Mouse (Mus musculus) heart, postnatal 10 days (tissue): ENCODE data around the gene Cacng5. TPM values are rescaled to one million over a fixed set of nuclear protein-coding genes. Genes with fewer than 3 reads are reported as not detected.
A peak's percentile ranks its signal among the peaks of the same experiment; 100 is the strongest.

Experiments
- DNase-seq, 2 experiments: peaks; one replicate each; pipeline ENCODE4 v3.0.0; 2021
- intact Hi-C: fragments of 180-260 bp; cut with DNase I; formaldehyde crosslinking; loops from one replicate; pipeline ENCODE4 v1.15.1; 2025
- total RNA-seq, 2 experiments: library from RNA; stranded (reverse); gene quantifications; 2 replicates each; pipeline ENCODE4 v1.2.3; 2021

The Cacng5 gene
- total RNA-seq, 2 experiments from 2014 or later: 0.12 to 0.14 TPM

DNA sequence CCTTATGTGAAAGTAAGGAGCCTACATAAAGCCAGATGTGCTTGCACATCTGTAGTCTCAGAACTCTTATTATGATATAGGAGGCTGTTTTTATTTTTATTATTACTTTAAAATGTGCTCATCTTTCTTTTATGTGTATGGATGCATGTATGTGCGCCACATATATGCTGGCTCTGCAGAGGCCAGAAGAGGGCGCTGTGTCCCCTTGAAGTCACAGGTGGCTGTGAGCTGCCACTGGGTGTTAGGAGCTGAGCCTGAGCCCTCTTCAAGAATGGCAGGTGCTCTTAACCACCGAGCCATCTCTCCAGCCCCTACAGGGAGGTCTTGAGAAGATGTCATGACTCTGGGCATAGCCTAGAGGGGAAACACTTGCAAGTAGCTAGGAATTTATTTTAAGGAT, 23.5 kb downstream of the Cacng5 start:
- no peak for DNase-seq
- intact Hi-C loops: no loop called here

DNA sequence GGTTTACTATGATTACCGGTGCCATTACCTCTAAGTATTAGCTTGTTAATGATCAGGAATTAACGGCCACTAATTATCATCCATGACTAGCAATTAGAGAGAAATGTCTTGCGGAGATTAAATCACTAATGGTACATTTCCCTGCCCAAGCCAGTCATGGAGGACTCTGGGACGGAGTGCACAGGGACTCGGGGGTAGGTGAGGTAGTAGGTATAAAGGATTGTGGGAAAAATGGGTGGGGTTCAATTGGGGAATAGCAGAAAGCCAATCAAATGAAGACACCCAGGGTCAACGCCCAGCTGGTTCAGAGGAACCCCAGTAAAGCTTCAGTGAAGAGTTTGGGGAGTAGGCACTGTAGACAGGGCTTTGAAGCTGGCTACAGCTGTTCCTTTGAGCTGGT, 27.5 kb downstream of the Cacng5 start:
- intact Hi-C loops: no loop called here

DNA sequence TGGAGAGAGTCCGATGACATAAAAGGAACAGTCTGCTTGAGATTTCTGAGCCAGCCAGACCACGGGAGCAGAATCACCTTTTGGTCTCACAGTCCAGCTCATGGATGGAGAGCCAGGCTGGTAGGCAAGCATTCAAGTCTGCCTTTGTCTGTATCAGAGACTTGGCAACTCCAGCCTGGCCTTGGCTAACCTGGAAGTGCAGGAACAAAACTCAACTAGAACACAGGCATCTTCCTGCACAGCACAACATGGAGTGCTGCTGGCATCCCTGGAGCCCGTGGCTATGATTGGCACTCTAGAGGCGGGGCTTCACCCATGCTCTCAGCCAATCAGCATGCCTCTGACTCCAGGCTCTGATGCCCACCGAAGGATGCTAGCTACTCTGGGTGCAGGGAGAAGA, 38.0 kb downstream of the Cacng5 start:
- intact Hi-C loops: no loop called here
- DNase-seq: no peak

More for the DNA sequence above, 27.5 kb downstream of the Cacng5 start:
- DNase-seq: no peak

DNA sequence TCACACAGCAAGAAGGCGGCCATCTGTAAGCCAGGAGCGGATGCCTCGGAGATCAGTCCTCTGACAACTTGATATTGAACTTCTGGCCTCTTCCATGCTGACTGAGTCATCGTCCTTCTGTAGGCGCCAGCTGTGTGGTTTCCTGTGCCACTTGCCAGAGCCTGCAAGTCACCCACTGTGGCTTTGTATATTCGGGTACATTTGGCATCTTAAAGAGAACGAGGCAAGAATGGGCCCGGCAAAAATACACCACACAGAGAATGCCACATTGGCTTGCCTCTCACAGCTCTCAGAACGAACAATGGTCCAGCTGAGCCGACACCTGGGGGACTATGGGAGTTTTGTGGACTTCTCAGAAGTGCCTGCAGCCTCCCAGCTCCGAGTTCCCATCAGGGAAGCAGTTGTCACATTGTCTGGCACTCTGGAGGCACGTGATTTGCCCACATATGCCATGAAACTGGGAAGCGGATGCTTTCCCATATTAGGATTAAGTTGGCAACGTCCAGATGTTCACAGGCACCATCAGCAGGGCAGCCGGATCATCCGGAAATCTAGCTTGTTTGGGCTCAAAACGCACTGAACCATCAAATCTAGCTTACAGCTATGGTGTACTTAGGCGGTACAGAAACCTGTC, 38.9 kb downstream of the Cacng5 start:
- no peak for DNase-seq
- intact Hi-C loops: no loop called here

DNA sequence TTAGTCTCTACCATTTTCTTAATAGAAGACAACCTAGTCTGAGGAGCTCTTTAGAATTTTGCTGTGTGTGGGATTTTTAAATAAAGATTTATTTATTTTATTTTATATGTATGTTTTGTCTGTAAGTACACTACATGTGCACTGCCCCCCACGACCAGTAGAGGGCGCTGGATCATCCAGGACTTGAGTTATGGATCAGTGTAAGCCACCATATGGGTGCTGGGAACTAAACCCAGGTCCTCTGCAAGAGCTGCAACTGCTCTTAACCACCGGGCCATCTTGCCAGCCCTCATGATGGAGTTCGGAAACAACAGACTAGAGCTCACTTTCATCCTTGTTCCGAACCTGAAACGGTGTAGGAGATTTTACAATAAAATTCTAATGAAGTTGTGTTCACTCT, 42.1 kb downstream of the Cacng5 start:
- DNase-seq: no peak
- intact Hi-C loops: no loop called here

DNA sequence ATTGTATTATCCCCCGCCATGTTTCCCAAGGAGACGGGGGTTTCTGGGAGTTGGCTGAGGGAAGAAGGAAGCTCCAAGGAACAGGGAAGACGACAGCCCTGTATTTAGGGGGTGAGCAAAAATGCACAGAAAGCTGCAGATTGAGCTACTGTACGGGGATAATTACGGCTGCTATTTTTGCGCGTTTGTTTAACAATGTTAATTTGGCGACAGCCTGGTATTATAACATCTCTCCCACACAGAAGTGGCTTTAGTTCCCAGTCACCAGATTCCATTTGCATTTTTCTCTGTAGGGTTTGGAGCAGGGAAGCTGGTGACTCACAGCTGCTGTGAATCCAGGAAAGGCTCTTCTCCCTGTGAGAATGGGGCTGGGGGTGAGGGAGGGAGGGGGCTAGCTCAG, 47.3 kb downstream of the Cacng5 start:
- DNase-seq: no peak
- intact Hi-C loops: no loop called here

DNA sequence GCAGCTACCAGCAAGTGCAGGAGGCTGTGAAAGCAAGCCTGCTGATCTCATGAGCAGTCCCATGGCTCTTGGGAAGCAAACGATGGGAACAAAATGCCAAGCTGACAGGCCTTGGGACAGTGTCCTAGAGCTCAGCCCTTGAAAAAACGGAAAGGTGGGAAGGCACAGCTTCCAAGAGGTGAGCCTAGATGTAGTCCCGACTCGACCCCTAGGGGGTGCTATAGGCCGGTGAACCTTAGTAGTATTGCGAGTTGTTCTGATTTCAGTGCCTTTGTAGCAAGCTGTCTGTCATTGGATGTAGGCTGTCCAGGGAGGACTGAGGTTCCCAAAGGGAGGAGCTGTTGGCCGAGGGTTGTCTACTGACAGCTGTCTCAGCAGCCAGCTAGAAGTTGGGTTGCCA, 49.7 kb downstream of the Cacng5 start:
- peak; percentile 66 to 84 for DNase-seq
- intact Hi-C loops: no loop called here

DNA sequence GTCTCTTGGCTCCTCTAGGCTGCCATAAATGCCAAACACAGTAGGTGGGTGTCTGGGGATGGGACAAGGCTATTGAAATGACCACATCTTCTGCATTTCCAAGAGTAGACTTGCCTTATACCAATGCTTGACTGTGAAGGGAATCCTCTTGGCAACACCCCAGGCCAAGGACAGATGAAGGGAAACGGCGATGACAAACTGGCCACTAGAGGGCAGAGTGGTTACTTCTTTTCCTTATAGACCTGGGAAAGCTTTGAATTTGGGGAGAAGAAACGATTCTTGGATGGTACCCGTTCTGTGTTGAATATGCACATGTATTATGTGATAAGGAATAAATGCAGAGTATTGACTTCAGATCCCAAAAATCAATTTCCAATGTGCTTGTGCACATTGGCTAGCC, 50.8 kb downstream of the Cacng5 start:
- intact Hi-C loops: loop anchor here (1.0 to 5.0 kb wide), 4 partner anchors 118 to 553 kb away; no protein-coding TSS in a partner anchor
- DNase-seq: peak; percentile 74 to 87

DNA sequence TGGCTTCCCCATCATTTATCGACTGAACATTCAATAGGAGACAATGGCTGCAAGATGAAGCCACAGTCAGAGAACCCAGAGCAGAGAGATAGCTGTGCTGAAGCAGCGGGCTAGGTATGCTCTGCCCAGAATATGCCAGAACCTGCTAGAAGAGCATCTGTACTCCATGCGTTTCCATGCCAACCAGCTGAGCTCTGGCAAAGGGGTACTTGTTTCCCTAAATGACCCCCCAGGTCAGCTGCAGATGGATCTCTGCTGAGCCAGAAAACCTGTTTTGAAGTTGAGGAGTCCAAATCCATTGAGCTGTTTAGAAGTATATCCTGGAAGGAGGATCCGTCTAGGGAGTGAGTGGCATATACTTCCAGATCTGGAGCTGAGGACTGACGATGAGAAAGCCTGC, 53.1 kb downstream of the Cacng5 start:
- intact Hi-C loops: loop anchor here (5.0 kb wide), 2 partner anchors 516 to 556 kb away; no protein-coding TSS in a partner anchor

DNA sequence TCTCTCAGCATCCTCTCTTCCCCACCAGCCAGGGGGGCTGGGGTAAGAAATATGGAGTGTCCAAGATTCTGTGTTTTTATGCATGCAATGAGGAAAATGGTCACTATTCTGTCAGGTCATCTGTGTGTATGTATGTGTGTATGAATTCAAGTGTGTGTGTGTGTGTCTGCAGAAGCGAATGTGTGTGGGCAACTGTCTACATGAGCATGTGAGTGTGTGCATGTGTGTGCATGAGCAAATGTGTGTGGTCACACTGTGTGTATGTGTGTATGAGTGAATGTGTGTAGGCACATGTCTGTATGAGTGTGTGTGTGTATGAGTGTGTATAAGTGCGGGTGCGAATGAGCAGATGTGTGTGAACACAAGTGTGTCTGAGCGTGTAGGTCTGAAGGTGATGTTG, 55.0 kb downstream of the Cacng5 start:
- no peak for DNase-seq
- intact Hi-C loops: loop anchor here (5.0 kb wide), 2 partner anchors 517 to 557 kb away; no protein-coding TSS in a partner anchor

More for the DNA sequence above, 53.1 kb downstream of the Cacng5 start:
- DNase-seq: no peak

DNA sequence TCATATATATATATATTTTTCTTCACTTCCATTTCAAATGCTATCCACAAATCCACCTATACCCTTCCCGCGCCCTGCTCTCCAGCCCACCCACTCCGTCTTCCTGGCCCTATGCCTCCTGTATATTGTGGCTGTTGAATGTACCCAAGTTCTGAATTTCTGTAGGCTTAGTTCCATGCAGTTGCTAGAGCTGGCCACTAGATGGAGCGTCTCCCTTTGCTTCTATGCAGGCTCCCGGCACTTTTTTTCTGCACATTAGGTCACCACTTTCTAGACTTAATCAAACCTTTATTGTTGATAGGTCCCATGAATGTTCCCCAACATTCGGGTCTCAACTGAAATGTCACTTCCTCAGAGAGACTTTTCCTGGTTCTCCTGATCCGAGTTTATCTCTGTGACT, 55.6 kb downstream of the Cacng5 start:
- DNase-seq: peak; percentile 52 to 57
- intact Hi-C loops: no loop called here

DNA sequence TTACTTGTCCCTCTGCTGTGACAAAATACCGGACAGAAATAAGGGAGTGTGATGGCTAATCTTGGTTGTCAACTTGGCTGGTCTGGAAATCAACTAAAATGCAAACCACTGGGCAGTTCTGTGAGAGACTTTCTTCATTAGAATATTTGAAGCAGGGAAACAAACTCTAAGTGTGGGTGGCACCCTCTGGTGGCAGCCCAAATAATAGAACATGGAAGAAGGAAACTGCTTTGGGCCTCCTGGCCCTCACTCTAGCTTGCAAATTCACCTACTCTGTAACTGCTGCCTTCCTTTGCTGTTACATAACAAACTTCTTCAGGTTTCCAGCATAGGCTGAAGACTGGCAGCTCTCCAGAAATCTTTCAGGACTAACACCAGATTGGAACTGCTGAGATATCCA, 61.8 kb downstream of the Cacng5 start:
- intact Hi-C loops: loop anchor here (1.0 to 5.0 kb wide), 3 partner anchors 121 to 341 kb away; no protein-coding TSS in a partner anchor
- peak; percentile 60 to 71 for DNase-seq

DNA sequence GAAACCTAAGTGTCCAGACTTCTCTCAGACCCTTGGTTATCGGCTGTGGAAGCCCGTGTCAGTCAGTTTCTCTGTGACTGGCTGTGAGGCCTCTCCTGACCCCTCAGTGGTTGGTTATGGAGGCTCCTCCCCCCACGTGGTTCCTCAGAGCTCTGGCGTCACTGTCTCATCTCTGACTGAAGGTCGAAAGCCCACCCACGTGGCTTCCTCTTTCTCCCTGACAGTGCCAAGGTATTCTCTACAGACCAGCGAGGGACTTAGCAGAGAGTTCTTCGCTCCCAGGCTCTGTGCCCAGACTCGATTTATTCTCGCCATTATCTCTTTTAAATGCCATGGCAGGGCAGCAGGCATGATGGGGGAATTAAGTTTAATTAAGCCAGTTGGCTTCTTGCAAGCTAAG, 65.2 kb downstream of the Cacng5 start:
- intact Hi-C loops: loop anchor here (5.0 kb wide), 2 partner anchors 117 to 337 kb away; no protein-coding TSS in a partner anchor
- DNase-seq: no peak

DNA sequence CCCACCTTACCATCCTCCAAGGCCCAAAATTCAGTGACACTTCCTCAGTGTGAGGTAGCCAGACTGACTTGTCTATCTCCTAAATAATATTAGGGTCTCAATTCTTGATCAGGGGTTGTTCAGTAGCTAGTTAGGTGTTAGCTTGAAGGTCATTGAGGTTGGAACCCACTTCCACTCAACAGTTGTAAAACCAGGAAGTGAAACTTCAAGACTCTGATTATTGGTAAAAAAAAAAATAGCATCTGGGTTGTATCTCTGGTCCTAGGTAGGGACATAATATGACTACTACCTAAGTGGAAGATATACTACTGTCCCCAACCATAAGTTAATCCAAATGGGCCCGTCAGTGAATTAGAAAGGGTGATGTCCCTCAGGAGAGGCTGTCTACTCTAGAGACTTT, 70.7 kb downstream of the Cacng5 start:
- intact Hi-C loops: no loop called here

DNA sequence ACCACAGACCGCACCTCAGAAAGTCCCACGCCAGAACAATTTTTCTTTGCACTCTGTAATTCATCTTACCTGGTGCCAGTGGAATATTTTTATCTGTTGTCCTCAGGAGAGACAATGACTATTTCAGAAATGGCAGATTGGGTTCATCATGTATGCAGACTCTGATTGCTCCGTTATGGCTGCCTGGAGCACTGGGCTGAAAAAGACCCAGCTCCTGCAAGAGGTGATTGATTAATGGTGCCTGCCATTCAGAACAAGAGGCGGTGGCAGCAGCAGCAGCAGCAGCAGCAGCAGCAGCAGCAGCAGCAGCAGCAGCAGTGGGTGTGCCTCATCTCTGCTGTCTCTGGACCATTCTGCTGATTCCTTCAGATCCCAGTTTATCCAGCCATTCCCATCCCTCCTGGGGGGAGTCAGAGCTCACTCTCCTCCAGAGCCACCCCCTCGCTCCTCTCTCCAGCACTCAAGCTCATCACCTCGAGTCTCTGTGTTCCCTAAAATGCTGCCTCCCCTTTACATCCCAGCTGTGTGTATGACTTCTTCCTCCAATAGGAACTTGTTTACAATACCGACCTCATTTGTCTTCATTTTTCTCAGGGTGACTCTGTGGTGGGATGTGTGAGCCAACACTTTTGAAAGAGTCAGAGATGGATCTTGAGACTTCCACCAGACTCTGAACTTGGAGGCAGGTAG, 81.4 kb downstream of the Cacng5 start:
- intact Hi-C loops: no loop called here
- no peak for DNase-seq

More for the DNA sequence above, 70.7 kb downstream of the Cacng5 start:
- DNase-seq: no peak

Other genes starting within 250 kb of the Cacng5 start
- not detected for gene Cacng1, start 198.5 kb downstream of the Cacng5 start, total RNA-seq
- under 1 TPM; 0.32 to 0.65 TPM for gene Cacng4, start 120.5 kb downstream of the Cacng5 start, total RNA-seq